Mouse (Mus musculus) neural tube, embryonic 15.5 days (tissue): ENCODE measurements around the gene Tradd. TPM values are rescaled to one million over a fixed set of nuclear protein-coding genes. Genes with fewer than 3 reads are reported as not detected.
"Not testable (repeated sequence)": the region's sequence is repeated elsewhere in the genome, so short reads cannot be mapped to it uniquely, and the experiment has no call there.

ENCODE experiments used
- ATAC-seq: fragments of 200-750 bp; cut with Nextera tagmentation; 2 replicates; pipeline ENCODE4 v1.8.0; 2017; ENCODE audit warnings: mild to moderate bottlenecking, moderate TSS enrichment, moderate library complexity; ENCODE audit not compliant: low FRiP score
- H3K27ac ChIP-seq: fragments of 300-500 bp; sonication (generic); replicated peaks from 2 replicates; pipeline ENCODE4 v1.5.1; 2015; ENCODE audit warnings: mild to moderate bottlenecking, inconsistent platforms
- H3K27me3 ChIP-seq: fragments of 300-500 bp; sonication (generic); replicated peaks from 2 replicates; pipeline ENCODE4 v1.6.1; 2015; ENCODE audit warnings: inconsistent platforms
- H3K36me3 ChIP-seq: fragments of 300-500 bp; sonication (generic); 2 replicates; pipeline ENCODE4 v1.6.1; 2015; ENCODE audit warnings: inconsistent platforms
- H3K4me1 ChIP-seq: fragments of 300-500 bp; sonication (generic); 2 replicates; pipeline ENCODE4 v1.6.1; 2015; ENCODE audit warnings: inconsistent platforms
- H3K4me2 ChIP-seq: fragments of 300-500 bp; sonication (generic); 2 replicates; pipeline ENCODE4 v1.6.1; 2015; ENCODE audit warnings: inconsistent platforms, mild to moderate bottlenecking, moderate library complexity
- H3K4me3 ChIP-seq: fragments of 300-500 bp; sonication (generic); replicated peaks from 2 replicates; pipeline ENCODE4 v1.5.1; 2015; ENCODE audit warnings: mild to moderate bottlenecking, inconsistent platforms
- H3K9ac ChIP-seq: fragments of 300-500 bp; sonication (generic); replicated peaks from 2 replicates; pipeline ENCODE4 v1.6.1; 2015; ENCODE audit warnings: mild to moderate bottlenecking, inconsistent platforms
- H3K9me3 ChIP-seq: fragments of 300-500 bp; sonication (generic); replicated peaks from 2 replicates; pipeline ENCODE4 v1.6.1; 2016; ENCODE audit warnings: inconsistent platforms
- WGBS: fragments of 180-500 bp; shearing (Covaris S2); methylation state at CpG from one replicate; pipeline ENCODE4 v1.1.7; 2015; ENCODE audit warnings: mixed read lengths; 5-methylcytosine and 5-hydroxymethylcytosine counted together
- polyA plus RNA-seq: library from polyadenylated mRNA; unstranded; fragments of >200 nt; fragmentation: Nextera tagmentation; extraction: Ambion mirVana; gene quantifications from 2 replicates; pipeline ENCODE4 v1.2.1, GENCODE M21; 2015

Tradd gene
- polyA plus RNA-seq, 1 experiment from 2014 or later = 20.7 TPM

- peaks cover 31% of the 10 kb centered on the region for H3K4me1 ChIP-seq
- peaks cover 33% of the 10 kb centered on the region for H3K36me3 ChIP-seq
- under 1% methylated on average over 74 of the region's 74 CpGs for WGBS
- H3K27ac ChIP-seq = peak overlapping the region; percentile 85
- H3K4me2 ChIP-seq = peak overlapping the region; percentile 97
- peak overlapping the region; percentile 73 for H3K9ac ChIP-seq
- no peaks in the 10 kb centered on the region for H3K9me3 ChIP-seq
- peaks cover 36% of the 10 kb centered on the region for H3K27me3 ChIP-seq
- H3K4me3 ChIP-seq = peak overlapping the region; percentile 64
- ATAC-seq = peak; percentile 85
These were observed 10.1 kb downstream of the Tradd start for GRCm38 (mm10) chr8:105254152-105254965.

- H3K27ac ChIP-seq = peak overlapping the region; percentile 85
- peak overlapping the region; percentile 29; the same call in 1 of the 2 replicates for H3K9ac ChIP-seq
- peak overlapping the region; percentile 64 for H3K4me3 ChIP-seq
- peak overlapping the region; percentile 97 for H3K4me2 ChIP-seq
- 30% methylated on average over 20 of the region's 20 CpGs for WGBS
- H3K9me3 ChIP-seq = no peaks in the 10 kb centered on the region
- peaks cover 39% of the 10 kb centered on the region for H3K36me3 ChIP-seq
- H3K4me1 ChIP-seq = peaks cover 25% of the 10 kb centered on the region
- ATAC-seq = peak; percentile 13
- peaks cover 30% of the 10 kb centered on the region for H3K27me3 ChIP-seq
These were observed 10.7 kb downstream of the Tradd start for GRCm38 (mm10) chr8:105253766-105254151.

- ATAC-seq = no peak
- H3K27me3 ChIP-seq = peaks cover 21% of the 10 kb centered on the region
- no peaks in the 10 kb centered on the region for H3K9me3 ChIP-seq
- H3K4me1 ChIP-seq = peaks cover 21% of the 10 kb centered on the region
- H3K27ac ChIP-seq = no peak overlapping the region
- 94% methylated on average over 10 of the region's 10 CpGs for WGBS
- H3K36me3 ChIP-seq = peaks cover 48% of the 10 kb centered on the region
- peak overlapping the region; percentile 97; the same call in 1 of the 2 replicates for H3K4me2 ChIP-seq
- H3K4me3 ChIP-seq = no peak overlapping the region
- H3K9ac ChIP-seq = no peak overlapping the region
These were observed 11.5 kb downstream of the Tradd start for GRCm38 (mm10) chr8:105252680-105253537.

- 93% methylated on average over 6 of the region's 6 CpGs for WGBS
These were observed 12.5 kb downstream of the Tradd start for GRCm38 (mm10) chr8:105251954-105252353.

GRCm38 (mm10) chr8:105241016-105241415 lies 23.4 kb downstream of the Tradd start:
- 96% methylated on average over 7 of the region's 7 CpGs for WGBS
- ATAC-seq = no peak
- peaks cover 50% of the 10 kb centered on the region for H3K36me3 ChIP-seq
- H3K9me3 ChIP-seq = no peaks in the 10 kb centered on the region
- no peaks in the 10 kb centered on the region for H3K4me1 ChIP-seq
- no peak overlapping the region for H3K9ac ChIP-seq
- no peak overlapping the region for H3K4me3 ChIP-seq
- no peak overlapping the region for H3K27ac ChIP-seq
- H3K27me3 ChIP-seq = no peaks in the 10 kb centered on the region
- no peak overlapping the region for H3K4me2 ChIP-seq

More at GRCm38 (mm10) chr8:105251954-105252353, 12.5 kb downstream of the Tradd start:
- Histone ChIP-seq H3K9ac (no peak overlapping the region), H3K36me3 (peaks cover 57% of the 10 kb centered on the region), H3K4me1 (peaks cover 21% of the 10 kb centered on the region), H3K9me3 (no peaks in the 10 kb centered on the region), H3K27ac (no peak overlapping the region), H3K4me3 (no peak overlapping the region), H3K27me3 (peaks cover 14% of the 10 kb centered on the region), H3K4me2 (no peak overlapping the region)
- no peak for ATAC-seq

GRCm38 (mm10) chr8:105237442-105238142 lies 26.8 kb downstream of the Tradd start:
- Histone ChIP-seq H3K27ac (no peak overlapping the region), H3K9ac (no peak overlapping the region), H3K27me3 (no peaks in the 10 kb centered on the region), H3K4me2 (no peak overlapping the region), H3K4me3 (no peak overlapping the region), H3K9me3 (no peaks in the 10 kb centered on the region), H3K4me1 (no peaks in the 10 kb centered on the region), H3K36me3 (peaks cover 55% of the 10 kb centered on the region)
- ATAC-seq = no peak
- 93% methylated on average over 14 of the region's 14 CpGs for WGBS

GRCm38 (mm10) chr8:105235206-105235605 lies 29.2 kb downstream of the Tradd start:
- Histone ChIP-seq H3K27ac (no peak overlapping the region), H3K27me3 (no peaks in the 10 kb centered on the region), H3K36me3 (peaks cover 36% of the 10 kb centered on the region), H3K4me2 (no peak overlapping the region), H3K9me3 (no peaks in the 10 kb centered on the region), H3K4me3 (no peak overlapping the region), H3K9ac (no peak overlapping the region), H3K4me1 (no peaks in the 10 kb centered on the region)
- 89% methylated on average over 1 of the region's 1 CpGs for WGBS
- no peak for ATAC-seq

- Histone ChIP-seq H3K36me3 (peaks cover 19% of the 10 kb centered on the region), H3K4me2 (no peak overlapping the region), H3K9me3 (no peaks in the 10 kb centered on the region), H3K4me3 (no peak overlapping the region), H3K27me3 (no peaks in the 10 kb centered on the region), H3K9ac (no peak overlapping the region), H3K27ac (no peak overlapping the region), H3K4me1 (no peaks in the 10 kb centered on the region)
- no peak for ATAC-seq
- 69% methylated on average over 1 of the region's 1 CpGs for whole genome bisulfite sequencing
These were observed 31.1 kb downstream of the Tradd start for GRCm38 (mm10) chr8:105233126-105233935.

GRCm38 (mm10) chr8:105232321-105232693 lies 32.1 kb downstream of the Tradd start:
- not testable (repeated sequence) for H3K27ac ChIP-seq, H3K9me3 ChIP-seq, H3K4me1 ChIP-seq, H3K9ac ChIP-seq, H3K4me2 ChIP-seq, ATAC-seq, H3K27me3 ChIP-seq, H3K4me3 ChIP-seq
- H3K36me3 ChIP-seq = peaks cover 15% of the 10 kb centered on the region
- WGBS = 96% methylated on average over 4 of the region's 4 CpGs

GRCm38 (mm10) chr8:105231503-105232320 lies 32.7 kb downstream of the Tradd start:
- no peak overlapping the region for H3K9ac ChIP-seq
- no peak for ATAC-seq
- WGBS = 84% methylated on average over 12 of the region's 12 CpGs
- no peak overlapping the region for H3K4me2 ChIP-seq
- H3K4me1 ChIP-seq = peaks cover 5% of the 10 kb centered on the region; the same call in 1 of the 2 replicates
- H3K36me3 ChIP-seq = peaks cover 15% of the 10 kb centered on the region
- no peaks in the 10 kb centered on the region for H3K27me3 ChIP-seq
- no peaks in the 10 kb centered on the region for H3K9me3 ChIP-seq
- no peak overlapping the region for H3K4me3 ChIP-seq
- H3K27ac ChIP-seq = no peak overlapping the region
